Mouse (Mus musculus) stomach, embryonic 15.5 days (tissue): ENCODE data around the gene Cyp2e1. TPM values are rescaled to one million over a fixed set of nuclear protein-coding genes. Genes with fewer than 3 reads are reported as not detected.

ENCODE experiments used
- ATAC-seq: fragments of 200-750 bp; cut with Nextera tagmentation; 2 replicates; pipeline ENCODE4 v1.8.0; 2017; ENCODE audit warnings: low read depth, moderate number of reproducible peaks, moderate TSS enrichment; ENCODE audit not compliant: insufficient read depth, low FRiP score
- H3K27ac ChIP-seq: fragments of 300-500 bp; sonication (generic); 2 replicates; pipeline ENCODE4 v1.5.1; 2015; ENCODE audit warnings: mild to moderate bottlenecking, inconsistent platforms
- H3K27me3 ChIP-seq: fragments of 300-500 bp; sonication (generic); replicated peaks from 2 replicates; pipeline ENCODE4 v1.6.1; 2015; ENCODE audit warnings: inconsistent platforms
- H3K36me3 ChIP-seq: fragments of 300-500 bp; sonication (generic); 2 replicates; pipeline ENCODE4 v1.6.1; 2015; ENCODE audit warnings: inconsistent platforms
- H3K4me1 ChIP-seq: fragments of 300-500 bp; sonication (generic); 2 replicates; pipeline ENCODE4 v1.6.1; 2015; ENCODE audit warnings: inconsistent platforms
- H3K4me2 ChIP-seq: fragments of 300-500 bp; sonication (generic); 2 replicates; pipeline ENCODE4 v1.6.1; 2015; ENCODE audit warnings: mild to moderate bottlenecking, inconsistent platforms
- H3K4me3 ChIP-seq: fragments of 300-500 bp; sonication (generic); replicated peaks from 2 replicates; pipeline ENCODE4 v1.5.1; 2015; ENCODE audit warnings: inconsistent platforms
- H3K9ac ChIP-seq: fragments of 300-500 bp; sonication (generic); 2 replicates; pipeline ENCODE4 v1.6.1; 2015; ENCODE audit warnings: inconsistent platforms
- H3K9me3 ChIP-seq: fragments of 300-500 bp; sonication (generic); 2 replicates; pipeline ENCODE4 v1.6.1; 2016; ENCODE audit warnings: inconsistent platforms
- WGBS: fragments of 180-500 bp; shearing (Covaris S2); methylation state at CpG from one replicate; pipeline ENCODE4 v1.1.7; 2015; 5-methylcytosine and 5-hydroxymethylcytosine counted together
- polyA plus RNA-seq: library from polyadenylated mRNA; unstranded; fragments of >200 nt; fragmentation: Nextera tagmentation; extraction: Ambion mirVana; gene quantifications from 2 replicates; pipeline ENCODE4 v1.2.1, GENCODE M21; 2015

The Cyp2e1 gene
- polyA plus RNA-seq, 1 experiment from 2014 or later: 0.18 TPM

DNA sequence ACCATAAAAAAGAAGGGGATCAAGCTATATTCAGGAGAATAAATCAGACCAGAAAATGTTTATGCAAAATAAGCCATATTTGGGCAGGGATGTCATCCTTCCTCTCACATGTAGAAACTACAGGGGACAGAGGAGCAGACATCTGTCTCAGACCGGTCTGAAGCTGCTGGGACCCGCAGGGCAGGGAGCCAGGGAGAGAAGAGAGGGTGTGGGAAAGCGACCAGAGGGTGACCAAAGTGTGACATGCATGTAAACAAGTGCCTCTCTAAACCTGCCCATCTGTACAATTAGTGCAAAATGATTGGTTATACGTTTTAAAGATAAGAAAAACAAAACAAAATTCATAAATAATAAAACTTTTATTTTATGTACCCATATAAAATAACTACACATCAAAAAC, 56.6 kb downstream of the Cyp2e1 start:
- Histone ChIP-seq H3K9ac (no peak overlapping the region), H3K4me2 (no peak overlapping the region), H3K27ac (no peak overlapping the region), H3K27me3 (no peaks in the 10 kb centered on the region), H3K4me3 (no peak overlapping the region), H3K9me3 (no peaks in the 10 kb centered on the region), H3K36me3 (no peaks in the 10 kb centered on the region), H3K4me1 (no peaks in the 10 kb centered on the region)
- no peak for ATAC-seq
- WGBS: 49% methylated on average over 4 of the region's 4 CpGs

GRCm38 (mm10) chr7:140821305-140821652, 57.7 kb downstream of the Cyp2e1 start:
- no peaks in the 10 kb centered on the region for H3K4me1 ChIP-seq
- H3K9ac ChIP-seq: no peak overlapping the region
- no peaks in the 10 kb centered on the region for H3K27me3 ChIP-seq
- no peak overlapping the region for H3K27ac ChIP-seq
- H3K9me3 ChIP-seq: no peaks in the 10 kb centered on the region
- 51% methylated on average over 5 of the region's 5 CpGs for WGBS
- no peak for ATAC-seq
- H3K36me3 ChIP-seq: no peaks in the 10 kb centered on the region
- peak overlapping the region; percentile 63 for H3K4me2 ChIP-seq
- H3K4me3 ChIP-seq: peak overlapping the region; percentile 41

DNA sequence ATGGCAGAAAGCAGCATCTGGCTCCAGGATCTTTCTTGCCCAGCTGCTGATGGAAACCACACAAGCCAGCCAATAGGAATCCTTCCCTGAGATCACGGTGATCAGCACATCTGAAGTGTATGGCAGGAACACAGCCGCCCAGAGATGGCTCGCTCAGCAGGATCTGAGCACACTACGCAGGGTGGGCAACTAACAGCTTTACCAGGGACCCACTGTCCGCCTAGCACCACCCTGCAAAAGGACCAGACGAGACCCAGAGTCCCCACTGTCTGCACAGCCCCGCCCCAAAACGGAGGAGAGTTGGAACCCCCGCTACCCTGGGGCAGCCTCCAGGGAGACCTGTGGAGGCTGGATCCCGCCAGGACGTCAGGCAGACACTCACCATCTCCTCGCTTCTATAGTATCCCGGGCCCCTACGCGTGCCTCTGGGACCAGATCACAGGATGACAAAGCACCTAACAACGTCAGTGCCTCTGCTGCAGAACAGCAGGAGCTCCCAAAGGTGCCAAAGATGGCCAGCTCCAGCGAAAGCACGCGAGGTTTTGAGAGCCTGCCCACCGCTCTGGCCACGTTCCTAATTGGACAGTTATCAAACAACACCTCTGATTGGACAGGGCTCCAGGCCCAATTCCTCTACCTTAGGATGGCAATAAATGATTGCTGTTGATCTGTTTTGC, 58.3 kb downstream of the Cyp2e1 start, which contains the start of gene Zfp941:
TSS of gene Zfp941 (minus strand) at position 526 of the 677 bp plus-strand sequence.
- no peak within 1 kb of the TSS for H3K9ac ChIP-seq
- peak within 1 kb of the TSS; percentile 41 for H3K4me3 ChIP-seq
- no peaks in the 10 kb centered on the region for H3K9me3 ChIP-seq
- H3K27me3 ChIP-seq: no peaks in the 10 kb centered on the region
- peak within 1 kb of the TSS; percentile 63 for H3K4me2 ChIP-seq
- ATAC-seq: peak; percentile 68
- H3K27ac ChIP-seq: no peak within 1 kb of the TSS
- H3K4me1 ChIP-seq: no peaks in the 10 kb centered on the region
- H3K36me3 ChIP-seq: no peaks in the 10 kb centered on the region
- 2% methylated on average over 21 of the region's 21 CpGs for WGBS

DNA sequence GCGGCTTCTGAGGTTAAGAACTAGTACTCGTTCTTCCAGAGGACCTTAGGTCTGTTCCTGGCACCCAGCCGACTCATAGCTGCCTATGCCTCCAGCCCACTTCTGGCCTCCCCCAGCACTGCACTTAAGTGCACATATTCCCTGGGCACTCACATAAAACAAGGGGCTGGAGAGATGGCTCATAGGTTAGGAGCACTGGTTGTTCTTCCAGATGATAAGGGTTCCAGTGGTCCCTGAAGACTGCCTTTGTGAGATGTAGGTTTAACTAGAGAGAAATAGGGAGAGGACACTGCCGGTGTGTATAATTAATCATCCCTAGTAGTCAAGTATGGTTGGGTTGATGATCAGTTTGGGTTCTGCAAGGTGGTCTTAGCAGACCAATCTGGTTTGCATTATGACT, 59.2 kb downstream of the Cyp2e1 start:
- Histone ChIP-seq H3K4me1 (no peaks in the 10 kb centered on the region), H3K27me3 (no peaks in the 10 kb centered on the region), H3K9me3 (no peaks in the 10 kb centered on the region), H3K36me3 (no peaks in the 10 kb centered on the region), H3K4me2 (no peak overlapping the region), H3K9ac (no peak overlapping the region), H3K4me3 (no peak overlapping the region), H3K27ac (no peak overlapping the region)
- no peak for ATAC-seq
- WGBS: 86% methylated on average over 4 of the region's 4 CpGs

Other genes starting within 250 kb of the Cyp2e1 start
- not detected in 2 replicates for gene Olfr538, start 195.9 kb upstream of the Cyp2e1 start, polyA plus RNA-seq
- gene Olfr46, start 162.5 kb upstream of the Cyp2e1 start, polyA plus RNA-seq: not detected in 2 replicates
- not detected in 2 replicates for gene Olfr61, start 134.8 kb upstream of the Cyp2e1 start, polyA plus RNA-seq
- not detected in 2 replicates for gene Olfr53, start 117.3 kb upstream of the Cyp2e1 start, polyA plus RNA-seq
- 0.01 TPM in 2 replicates for gene Olfr539, start 103.8 kb upstream of the Cyp2e1 start, polyA plus RNA-seq
- gene Olfr45, start 81.8 kb upstream of the Cyp2e1 start, polyA plus RNA-seq: not detected in 2 replicates
- gene Olfr541, start 66.5 kb upstream of the Cyp2e1 start, polyA plus RNA-seq: not detected in 2 replicates
- 0.23 and 0.30 TPM in 2 replicates for gene Syce1, start 24.1 kb downstream of the Cyp2e1 start, polyA plus RNA-seq
- 1.5 and 1.7 TPM in 2 replicates for gene Zfp941, start 58.4 kb downstream of the Cyp2e1 start, polyA plus RNA-seq
- gene Urah, start 71.3 kb downstream of the Cyp2e1 start, polyA plus RNA-seq: 13.9 and 23.4 TPM in 2 replicates
- gene Scgb1c1, start 81.8 kb downstream of the Cyp2e1 start, polyA plus RNA-seq: not detected in 2 replicates
- gene Odf3, start 84.1 kb downstream of the Cyp2e1 start, polyA plus RNA-seq: 0.17 TPM in 1 of 2 replicates, not detected in the other
- gene Gm45785, start 92.6 kb downstream of the Cyp2e1 start, polyA plus RNA-seq: not detected in 2 replicates
- 58.0 and 62.8 TPM in 2 replicates for gene Ric8a, start 93.2 kb downstream of the Cyp2e1 start, polyA plus RNA-seq
- 44.7 and 50.1 TPM in 2 replicates for gene Bet1l, start 93.8 kb downstream of the Cyp2e1 start, polyA plus RNA-seq
- 214 and 219 TPM in 2 replicates for gene Psmd13, start 118.2 kb downstream of the Cyp2e1 start, polyA plus RNA-seq
- gene Sirt3, start 118.6 kb downstream of the Cyp2e1 start, polyA plus RNA-seq: 25.7 and 28.7 TPM in 2 replicates
- 0.76 and 2.6 TPM in 2 replicates for gene Cox8b, start 136.7 kb downstream of the Cyp2e1 start, polyA plus RNA-seq
- gene Nlrp6, start 157.2 kb downstream of the Cyp2e1 start, polyA plus RNA-seq: 9.9 and 13.8 TPM in 2 replicates
- gene Pgghg, start 177.7 kb downstream of the Cyp2e1 start, polyA plus RNA-seq: 21.2 and 23.5 TPM in 2 replicates
- gene Ifitm5, start 186.6 kb downstream of the Cyp2e1 start, polyA plus RNA-seq: 3.2 and 3.6 TPM in 2 replicates
- 0.40 and 0.71 TPM in 2 replicates for gene Gm45717, start 192.2 kb downstream of the Cyp2e1 start, polyA plus RNA-seq
- 1,181 and 1,379 TPM in 2 replicates for gene Ifitm2, start 192.2 kb downstream of the Cyp2e1 start, polyA plus RNA-seq
- gene Ifitm1, start 203.5 kb downstream of the Cyp2e1 start, polyA plus RNA-seq: 179 and 209 TPM in 2 replicates
- 368 and 413 TPM in 2 replicates for gene Ifitm3, start 247.0 kb downstream of the Cyp2e1 start, polyA plus RNA-seq